Mouse (Mus musculus): ENCODE data around the gene Lrmda. TPM values are rescaled to one million over a fixed set of nuclear protein-coding genes. Genes with fewer than 3 reads are reported as not detected.

The Lrmda gene
- total and polyA plus RNA-seq, 3 experiments: 5.1 to 5.9 TPM; not detected in 1

DNA sequence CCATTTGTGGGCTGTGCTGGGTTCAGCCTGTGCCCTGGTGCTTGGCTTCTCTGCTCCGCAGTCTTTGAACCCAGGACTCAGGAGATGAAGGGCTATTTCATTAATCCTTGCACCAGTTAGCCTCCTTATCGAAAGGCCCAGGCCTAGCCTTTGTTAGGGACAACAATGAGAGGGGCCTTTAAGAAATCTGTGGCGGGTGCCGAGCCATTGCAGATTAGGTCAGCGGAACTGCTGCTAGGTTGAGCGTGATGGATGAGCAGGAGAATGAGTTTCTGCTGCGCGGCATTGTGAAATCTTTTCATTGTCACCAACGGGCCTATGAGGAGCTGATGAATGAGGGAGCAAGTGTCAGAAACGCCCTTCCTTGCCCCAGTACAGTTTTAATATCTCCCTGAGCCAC is 475.4 kb downstream of the Lrmda start (continued):
- no peak for TF ChIP-seq CHD1 (IDR thresholded peaks at IDR 0.05; ENCODE audit: low read depth, low read length)
- TF ChIP-seq E2F4 (IDR thresholded peaks at IDR 0.05; ENCODE audit: borderline replicate concordance, low read depth, low read length): no peak
- TF ChIP-seq HCFC1 (IDR thresholded peaks at IDR 0.05; ENCODE audit: low read depth, low read length): no peak
- no peak for TF ChIP-seq EP300 (IDR thresholded peaks at IDR 0.05; ENCODE audit: low read depth in 1 of 2, low read length in 2 of 2)

DNA sequence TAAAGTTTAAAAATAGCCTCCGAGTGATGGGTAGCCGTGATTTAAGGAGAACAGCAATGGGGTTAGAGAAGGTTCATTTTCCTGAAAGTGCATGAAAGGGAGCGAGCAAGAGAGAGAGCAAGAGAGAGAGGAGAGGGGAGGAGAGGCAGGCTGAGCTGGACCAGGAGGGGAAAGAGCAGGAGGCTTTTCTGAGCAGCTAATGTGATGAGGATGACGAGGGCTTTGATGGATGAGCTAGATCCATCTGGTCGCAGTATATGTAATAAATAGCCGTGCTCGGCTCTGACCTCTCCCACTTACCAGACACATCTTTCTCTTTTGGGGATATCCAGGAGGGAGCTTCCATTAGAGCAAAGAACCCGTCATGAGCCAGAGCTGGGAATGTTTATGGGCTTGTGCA is 475.8 kb downstream of the Lrmda start:
- H3K79me2 ChIP-seq (ENCODE audit: control insufficient read depth, insufficient read depth, low read length, poor library complexity): no peaks in the 10 kb centered on the region
- no peak overlapping the region for H3K9ac ChIP-seq (ENCODE audit: control insufficient read depth, low read depth, low read length, poor library complexity, severe bottlenecking)
- no peaks in the 10 kb centered on the region; a peak in 1 of 4 replicates for H3K36me3 ChIP-seq (ENCODE audit: control insufficient read depth in 1 of 2, insufficient read depth in 2 of 2, low read length in 2 of 2)
- no peaks in the 10 kb centered on the region for H3K4me1 ChIP-seq (ENCODE audit: control insufficient read depth in 1 of 2, insufficient read depth in 2 of 2, low read length in 2 of 2)
- H3K4me3 ChIP-seq (ENCODE audit: control insufficient read depth in 1 of 2, insufficient read depth in 1 of 2, low read depth in 2 of 2, low read length in 2 of 2): no peak overlapping the region
- H3K27ac ChIP-seq (ENCODE audit: control insufficient read depth, low read depth, low read length): no peak overlapping the region
- no peak for DNase-seq (ENCODE audit: low read depth, low spot score)
- no peaks in the 10 kb centered on the region for H3K9me3 ChIP-seq (replicated peaks; ENCODE audit: insufficient read depth, low read length)
- no peak for TF ChIP-seq TCF12 (IDR thresholded peaks at IDR 0.05; ENCODE audit: low read depth, low read length)
- no peak for TF ChIP-seq NELFE (IDR thresholded peaks at IDR 0.05; ENCODE audit: low read depth, low read length)
- no peak for TF ChIP-seq POLR2A (IDR thresholded peaks at IDR 0.05; ENCODE audit: control insufficient read depth in 1 of 2, insufficient read depth in 1 of 2, low read depth in 1 of 2, low read length in 2 of 2, poor library complexity in 1 of 2)
- no peak for TF ChIP-seq GATA1 (IDR thresholded peaks at IDR 0.05; ENCODE audit: low read depth, low read length)
- TF ChIP-seq NRF1 (IDR thresholded peaks at IDR 0.05; ENCODE audit: insufficient read depth, low read depth, low read length, poor library complexity, severe bottlenecking): no peak
- TF ChIP-seq TBP (IDR thresholded peaks at IDR 0.05; ENCODE audit: low read depth, low read length): no peak
- TF ChIP-seq TAL1 (IDR thresholded peaks at IDR 0.05; ENCODE audit: low read length): no peak
- TF ChIP-seq UBTF (IDR thresholded peaks at IDR 0.05; ENCODE audit: borderline replicate concordance, insufficient read depth, low read depth, low read length): no peak
- no peak for TF ChIP-seq USF1 (IDR thresholded peaks at IDR 0.05; ENCODE audit: low read depth, low read length)
- no peak for TF ChIP-seq MAZ (IDR thresholded peaks at IDR 0.05; ENCODE audit: low read depth, low read length)
- TF ChIP-seq RAD21 (IDR thresholded peaks at IDR 0.05; ENCODE audit: low read depth, low read length): no peak
- TF ChIP-seq MEF2A (IDR thresholded peaks at IDR 0.05; ENCODE audit: extremely low read depth, insufficient replicate concordance, low read depth, low read length, poor library complexity, severe bottlenecking): no peak
- no peaks in the 10 kb centered on the region for H3K27me3 ChIP-seq (ENCODE audit: control insufficient read depth in 1 of 2, insufficient read depth in 2 of 2, low read length in 2 of 2)

DNA sequence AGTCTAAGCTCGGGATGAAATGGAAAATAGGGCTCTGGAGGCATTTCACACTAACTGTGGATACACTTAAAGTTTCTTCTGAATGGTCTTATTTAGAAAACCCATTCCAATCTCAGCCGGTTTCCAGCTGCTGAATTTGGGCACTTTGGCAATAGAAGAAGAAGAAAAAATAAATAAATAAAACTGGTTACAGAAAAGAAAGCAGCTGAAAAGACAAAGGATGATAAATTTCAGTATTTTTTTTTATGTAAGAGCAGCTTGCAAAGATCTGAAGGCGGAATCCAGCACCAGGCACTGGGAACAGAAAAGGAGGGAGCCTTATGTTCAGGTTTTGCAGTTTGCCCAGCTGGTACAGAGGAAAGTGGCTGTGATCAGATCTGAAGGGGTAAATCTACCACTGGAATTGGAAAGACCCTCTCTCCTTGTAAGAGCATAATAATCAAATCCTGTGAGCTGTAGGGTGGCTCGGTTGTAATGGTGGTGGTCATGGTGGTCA is 478.2 kb downstream of the Lrmda start:
- H3K9me3 ChIP-seq (replicated peaks; ENCODE audit: insufficient read depth, low read length): no peaks in the 10 kb centered on the region

More for the DNA sequence above, 478.2 kb downstream of the Lrmda start:
- DNase-seq (ENCODE audit: low read depth, low spot score): no peak
- Histone ChIP-seq H3K4me3 (ENCODE audit: control insufficient read depth in 1 of 2, insufficient read depth in 1 of 2, low read depth in 2 of 2, low read length in 2 of 2) (no peak overlapping the region), H3K27ac (ENCODE audit: control insufficient read depth, low read depth, low read length) (no peak overlapping the region), H3K27me3 (ENCODE audit: control insufficient read depth in 1 of 2, insufficient read depth in 2 of 2, low read length in 2 of 2) (no peaks in the 10 kb centered on the region), H3K79me2 (ENCODE audit: control insufficient read depth, insufficient read depth, low read length, poor library complexity) (no peaks in the 10 kb centered on the region), H3K36me3 (ENCODE audit: control insufficient read depth in 1 of 2, insufficient read depth in 2 of 2, low read length in 2 of 2) (no peaks in the 10 kb centered on the region; a peak in 1 of 4 replicates), H3K9ac (ENCODE audit: control insufficient read depth, low read depth, low read length, poor library complexity, severe bottlenecking) (no peak overlapping the region), H3K4me1 (ENCODE audit: control insufficient read depth in 1 of 2, insufficient read depth in 2 of 2, low read length in 2 of 2) (no peaks in the 10 kb centered on the region)
- TF ChIP-seq UBTF (IDR thresholded peaks at IDR 0.05; ENCODE audit: borderline replicate concordance, insufficient read depth, low read depth, low read length) (no peak), ETS1 (IDR thresholded peaks at IDR 0.05; ENCODE audit: low read depth, low read length) (no peak), MAFK (IDR thresholded peaks at IDR 0.05; ENCODE audit: borderline replicate concordance, low read depth, low read length) (no peak), RCOR1 (IDR thresholded peaks at IDR 0.05; ENCODE audit: low read depth, low read length) (no peak), MYC (IDR thresholded peaks at IDR 0.05; ENCODE audit: low read depth, low read length) (no peak), SIN3A (IDR thresholded peaks at IDR 0.05; ENCODE audit: low read length) (no peak)
